Mouse (Mus musculus): ENCODE measurements around the gene Baz1a.
A peak's percentile ranks its signal among the peaks of the same experiment; 100 is the strongest.
"Not testable (repeated sequence)": the region's sequence is repeated elsewhere in the genome, so short reads cannot be mapped to it uniquely, and the experiment has no call there.

Gene Baz1a

DNA sequence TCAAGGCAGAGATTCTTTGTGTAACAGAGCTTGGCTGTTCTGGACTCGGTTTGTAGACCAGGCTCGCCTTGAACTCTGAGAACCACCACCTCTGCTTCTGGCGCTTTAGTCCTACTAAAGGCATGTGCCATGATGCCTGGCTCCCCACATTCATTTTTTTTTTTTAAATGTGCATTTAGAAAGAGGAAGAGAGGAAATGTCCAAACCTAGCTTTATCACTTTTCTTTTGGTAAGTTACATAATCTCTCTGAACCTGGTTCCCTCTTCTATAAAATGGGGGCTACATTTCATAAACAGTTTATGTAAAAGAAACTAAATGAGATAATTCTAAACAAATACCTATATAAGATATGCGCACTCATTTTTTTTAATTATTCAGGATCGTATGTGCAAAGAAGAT, 33.2 kb downstream of the Baz1a start:
- no peak for DNase-seq (ENCODE audit: low read depth, low spot score)

DNA sequence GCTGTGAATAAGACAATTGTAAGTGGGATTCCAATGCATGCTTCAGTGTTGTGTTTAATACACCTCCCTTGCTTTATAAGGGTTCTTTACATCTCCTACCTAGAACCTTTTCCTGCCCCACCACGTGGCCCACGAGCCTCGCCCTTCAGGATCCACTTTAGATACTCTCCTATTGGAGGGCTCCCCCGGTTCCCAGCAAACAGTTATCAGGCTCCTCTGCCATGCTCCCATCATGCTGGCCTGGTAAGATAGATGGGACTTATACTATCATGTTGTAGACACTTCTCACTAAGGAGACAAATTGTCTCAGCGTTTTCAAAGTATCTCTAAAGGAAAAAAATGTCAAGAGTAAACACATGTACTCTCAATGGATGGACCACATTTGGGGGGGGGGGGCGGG, 33.6 kb downstream of the Baz1a start:
- DNase-seq (ENCODE audit: low read depth, low spot score) = no peak

DNA sequence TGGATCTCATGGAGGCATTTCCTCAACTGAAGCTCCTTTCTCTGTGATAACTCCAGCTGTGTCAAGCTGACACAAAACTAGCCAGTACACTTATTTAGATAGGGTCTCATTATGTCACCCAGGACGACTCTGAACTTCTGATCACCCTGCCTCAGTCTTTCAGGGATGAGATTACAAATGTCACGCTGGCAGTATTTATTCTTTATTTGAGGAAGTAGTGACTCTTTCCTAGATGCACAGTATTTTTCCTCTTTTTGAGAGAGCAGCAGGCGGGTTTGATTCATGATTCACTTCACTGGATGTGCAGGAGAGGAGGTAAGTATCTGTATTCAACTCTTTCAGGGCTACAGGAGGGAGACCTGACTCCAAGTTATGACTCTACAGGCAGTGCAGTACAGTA, 45.1 kb downstream of the Baz1a start:
- no peak for DNase-seq (ENCODE audit: low read depth, low spot score)

DNA sequence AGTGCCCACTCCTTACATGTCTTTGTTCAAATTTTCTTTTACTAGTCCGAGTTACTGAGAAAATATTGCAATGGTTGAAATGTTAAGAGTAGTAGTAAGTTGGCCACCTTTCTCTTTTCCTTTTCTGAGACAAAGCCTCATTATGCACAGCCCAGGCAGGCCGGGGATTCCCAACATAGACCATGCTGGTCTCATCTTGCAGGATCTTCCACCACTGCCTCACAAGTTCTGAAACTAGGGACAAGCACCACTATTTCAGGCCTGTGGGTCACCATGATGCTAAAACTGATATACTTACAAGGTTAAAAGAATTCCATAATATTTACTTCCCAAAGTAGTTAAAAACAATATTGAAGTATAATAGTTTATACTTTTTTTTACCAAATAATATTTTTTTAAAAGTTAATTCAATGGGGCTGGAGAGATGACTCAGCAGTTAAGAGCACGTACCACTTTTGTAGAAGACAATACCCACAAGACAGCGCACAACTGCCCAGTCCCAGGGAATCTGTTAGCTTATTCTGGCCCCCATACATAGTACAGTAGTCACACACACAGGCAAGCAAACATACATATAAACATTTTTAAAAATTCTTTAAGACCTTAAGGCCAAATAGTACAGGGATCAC, 48.5 kb downstream of the Baz1a start:
- no peak for DNase-seq (ENCODE audit: low read depth, low spot score)

DNA sequence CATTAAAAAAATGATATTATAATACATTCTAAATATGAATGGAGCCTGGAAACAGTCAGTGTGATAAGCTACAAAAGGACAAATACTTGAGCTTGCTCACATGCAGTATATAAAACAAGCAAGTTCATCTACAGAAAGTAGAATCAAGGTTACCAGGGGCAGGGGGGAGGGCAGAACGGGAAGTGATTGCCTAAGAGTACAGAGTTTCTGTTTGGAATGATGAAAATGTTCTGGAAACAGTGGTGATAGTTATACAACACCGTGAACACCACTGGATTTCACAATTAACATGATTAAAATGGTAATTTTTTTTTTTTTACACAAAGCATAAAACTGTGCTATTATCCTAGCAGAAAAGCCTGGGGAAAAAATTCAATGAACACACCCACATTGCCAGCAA, 54.6 kb downstream of the Baz1a start:
- DNase-seq (ENCODE audit: low read depth, low spot score) = no peak

DNA sequence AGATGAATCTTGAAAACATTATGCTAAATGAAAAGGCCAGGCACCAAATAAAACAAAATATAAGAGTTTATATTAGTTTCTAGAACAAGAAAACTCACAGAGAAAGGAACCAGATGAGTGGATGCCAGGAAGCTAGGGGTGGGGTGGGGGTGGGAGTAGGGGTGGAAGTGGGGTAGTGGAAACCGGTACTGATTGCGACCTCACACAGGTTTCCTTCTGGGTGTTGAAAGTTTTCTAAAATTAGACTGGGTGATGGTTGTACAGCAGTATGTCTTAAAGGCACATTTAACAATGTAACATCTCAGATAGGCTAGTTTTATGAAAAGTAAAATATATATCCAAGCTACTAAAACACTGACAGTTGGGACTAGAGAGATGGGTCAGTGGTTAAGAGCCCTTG, 57.2 kb downstream of the Baz1a start:
- no peak for DNase-seq (ENCODE audit: low read depth, low spot score)

DNA sequence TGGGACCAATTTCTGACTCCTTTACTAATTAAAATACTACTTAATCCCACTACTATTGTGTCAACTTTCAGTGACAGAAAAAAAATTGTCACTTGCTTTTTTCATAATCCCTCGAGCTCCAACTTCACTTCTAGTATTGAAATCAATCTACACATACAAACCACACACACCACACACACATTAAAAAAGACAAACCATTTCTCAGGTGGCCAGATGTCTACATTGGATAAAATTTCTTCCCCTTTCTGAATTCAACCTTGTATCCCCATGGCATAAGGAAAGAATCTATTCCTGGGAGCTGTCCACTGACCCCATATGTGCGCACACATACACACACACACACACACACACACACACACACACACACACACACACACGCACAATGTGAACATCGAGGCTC, 57.7 kb downstream of the Baz1a start:
- DNase-seq (ENCODE audit: low read depth, low spot score) = no peak

DNA sequence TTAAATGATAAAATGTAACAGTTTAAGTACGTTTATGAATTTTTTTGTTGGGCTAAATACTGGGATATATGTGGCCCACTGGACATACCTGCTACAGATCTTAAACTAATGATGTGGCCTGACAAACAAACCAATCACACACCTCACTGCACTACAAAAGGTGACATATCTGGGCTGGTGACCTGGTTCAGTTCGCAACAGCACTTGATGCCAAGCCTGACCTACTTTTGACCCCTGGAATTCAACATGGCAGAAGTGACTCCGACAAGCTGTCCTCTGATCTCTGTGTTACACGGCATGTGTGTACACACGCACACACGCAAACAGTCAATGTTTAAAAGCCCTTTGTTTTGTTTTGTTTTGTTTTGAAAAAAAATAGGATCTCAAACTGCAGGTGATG, 68.0 kb downstream of the Baz1a start:
- DNase-seq (ENCODE audit: low read depth, low spot score) = no peak

DNA sequence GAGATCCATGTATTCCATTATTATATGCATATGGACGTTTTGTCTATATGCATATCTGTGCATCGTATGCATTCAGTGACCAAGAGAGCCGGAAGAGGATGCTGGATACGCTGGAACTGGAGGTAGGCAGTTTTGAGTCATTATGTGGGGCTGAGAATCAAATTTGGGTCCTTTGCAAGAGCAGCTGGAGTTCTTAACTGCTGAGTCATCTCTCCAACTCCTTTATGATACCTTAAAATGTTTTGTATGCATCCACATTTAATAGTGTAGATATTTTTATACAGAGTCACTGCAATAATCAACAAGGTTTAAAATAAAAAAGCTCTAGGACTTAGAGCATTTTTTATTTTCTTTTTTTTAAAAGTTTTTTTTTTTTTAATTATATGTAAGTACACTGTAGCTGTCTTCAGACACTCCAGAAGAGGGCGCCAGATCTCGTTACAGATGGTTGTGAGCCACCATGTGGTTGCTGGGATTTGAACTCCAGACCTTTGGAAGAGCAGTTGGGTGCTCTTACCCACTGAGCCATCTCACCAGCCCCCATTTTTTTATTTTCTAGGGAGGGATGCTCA, 71.5 kb downstream of the Baz1a start:
- DNase-seq (ENCODE audit: low read depth, low spot score) = peak; percentile 35

DNA sequence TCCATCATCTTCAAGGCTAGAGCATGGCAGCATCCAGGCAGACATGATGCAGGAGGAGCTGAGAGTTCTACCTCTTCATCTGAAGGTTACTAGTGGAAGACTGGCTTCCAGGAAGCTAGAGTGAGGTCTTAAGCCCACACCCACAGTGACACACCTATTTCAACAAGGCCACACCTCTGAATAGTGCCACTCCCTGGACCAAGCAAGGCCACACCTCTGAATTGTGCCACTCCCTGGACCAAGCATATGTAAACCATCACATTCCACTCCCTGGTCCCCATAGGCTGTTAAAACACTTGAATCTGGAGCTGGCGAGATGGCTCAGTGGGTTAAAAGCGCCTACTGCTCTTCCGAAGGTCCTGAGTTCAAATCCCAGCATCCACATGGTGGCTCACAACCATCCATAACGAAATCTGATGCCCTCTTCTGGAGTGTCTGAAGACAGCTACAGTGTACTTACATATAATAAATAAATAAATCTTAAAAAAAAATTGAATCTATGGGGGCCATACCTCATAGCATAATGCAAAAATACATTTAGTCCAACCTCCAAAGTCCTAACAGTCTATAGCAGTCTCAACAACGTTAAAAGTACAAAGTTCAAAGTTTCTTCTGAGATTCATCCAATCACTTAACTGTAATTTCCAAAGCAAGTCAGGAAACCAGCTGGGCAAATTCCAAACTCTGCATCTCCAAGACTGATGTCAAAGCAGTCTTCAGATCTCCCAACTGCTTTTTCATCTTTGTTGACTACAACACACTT, 76.4 kb downstream of the Baz1a start:
- DNase-seq (ENCODE audit: low read depth, low spot score) = not testable (repeated sequence)

DNA sequence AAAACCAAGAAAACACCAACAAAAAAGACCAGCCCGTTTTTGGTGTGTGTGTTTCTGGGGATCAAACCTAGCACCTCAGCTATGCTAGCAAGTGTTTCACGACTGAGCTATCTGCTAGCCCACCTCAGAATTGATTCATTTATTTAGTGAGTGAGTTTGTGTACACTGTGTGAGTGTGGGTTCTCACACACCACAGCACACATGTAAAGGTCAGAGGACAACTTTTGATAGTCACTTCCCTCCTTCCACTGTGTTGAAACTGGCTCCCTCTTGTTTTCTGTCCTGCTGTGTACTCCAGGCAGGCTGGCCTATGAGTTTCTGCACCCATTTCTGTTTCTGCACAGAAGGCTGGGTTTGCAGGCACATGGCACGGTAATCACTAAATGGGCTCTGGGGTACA, 103.8 kb downstream of the Baz1a start:
- DNase-seq (ENCODE audit: low read depth, low spot score) = no peak

DNA sequence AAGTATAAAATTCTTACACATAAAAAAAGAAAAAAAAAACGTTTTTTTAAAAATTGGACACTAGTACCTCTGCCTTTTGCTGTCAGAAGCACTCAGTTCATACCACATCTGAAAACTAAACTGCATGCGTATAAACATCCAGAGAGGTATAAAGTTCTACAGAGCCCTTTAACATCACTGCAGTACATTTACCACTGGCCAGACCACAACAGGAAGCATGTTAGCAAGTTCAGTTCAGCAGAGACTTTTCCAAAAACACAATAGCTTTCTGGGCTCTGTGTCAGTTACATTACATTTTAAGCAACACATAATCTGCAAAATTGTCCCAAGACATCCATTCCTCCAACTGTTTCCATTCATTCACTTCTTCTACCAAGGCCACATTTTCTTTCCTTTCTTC, 121.6 kb downstream of the Baz1a start:
- DNase-seq (ENCODE audit: low read depth, low spot score) = not testable (repeated sequence)

DNA sequence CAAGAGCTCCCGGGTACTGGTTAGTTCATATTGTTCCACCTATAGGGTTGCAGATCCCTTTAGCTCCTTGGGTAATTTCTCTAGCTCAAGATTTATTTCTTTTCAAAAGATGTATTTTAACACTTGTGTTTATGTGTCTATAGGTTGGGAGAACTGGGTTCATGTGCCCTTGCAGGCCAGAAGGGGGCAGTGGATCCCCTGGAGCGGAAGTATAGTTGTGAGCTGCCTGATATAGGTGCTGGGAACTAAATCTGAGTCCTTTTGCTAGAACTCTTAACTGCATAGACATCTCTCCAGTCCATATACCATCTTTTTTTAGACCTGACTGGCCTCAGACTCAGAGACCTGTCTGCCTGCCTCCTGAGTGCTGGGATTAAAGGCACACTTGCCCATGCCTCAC, 123.7 kb downstream of the Baz1a start:
- DNase-seq (ENCODE audit: low read depth, low spot score) = no peak

DNA sequence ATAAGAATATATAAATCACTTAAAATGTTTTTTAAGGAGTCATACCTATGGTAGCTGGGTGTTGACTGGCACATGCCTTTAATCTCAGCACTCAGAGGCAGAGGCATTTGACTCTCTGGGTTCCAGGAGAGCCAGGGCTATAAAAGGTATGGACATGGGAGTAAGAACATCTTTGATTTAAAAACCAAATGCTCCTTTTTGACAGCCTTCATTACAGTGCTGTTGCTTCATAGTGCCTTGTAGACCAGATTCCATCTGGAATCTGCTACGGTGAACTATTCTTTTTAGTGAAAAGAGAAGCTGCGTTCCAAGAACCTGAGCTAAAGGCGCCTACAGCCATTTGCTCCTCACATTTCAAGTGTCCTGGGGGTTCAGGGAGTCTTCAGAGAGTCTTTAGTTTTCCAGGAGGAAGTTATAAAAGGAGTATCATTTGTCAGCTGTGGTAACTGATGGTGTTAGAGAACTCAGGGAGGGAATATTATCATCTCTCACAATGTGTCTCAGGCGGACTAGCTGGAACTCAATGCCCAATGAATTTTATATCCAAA, 126.5 kb downstream of the Baz1a start:
- no peak for DNase-seq (ENCODE audit: low read depth, low spot score)

DNA sequence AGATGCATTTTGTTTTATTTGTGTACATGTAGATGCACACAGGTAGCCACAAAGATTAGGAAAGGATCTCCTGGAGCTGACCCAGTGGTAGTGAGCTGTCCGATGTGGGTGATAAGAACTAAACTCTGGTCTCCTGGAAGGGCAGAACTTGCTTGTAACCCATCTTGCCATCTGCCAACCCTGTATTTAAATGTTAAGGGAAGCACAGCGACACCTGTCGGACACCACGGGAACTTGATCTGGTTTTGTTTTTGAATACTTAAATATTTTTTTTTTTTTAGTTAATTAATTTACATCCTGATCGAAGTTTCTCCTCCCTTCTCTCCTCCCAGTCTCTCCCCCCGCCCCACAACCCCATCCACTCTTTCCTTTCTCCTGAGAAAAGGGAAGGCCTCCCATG, 134.5 kb downstream of the Baz1a start:
- peak; percentile 85 for DNase-seq (ENCODE audit: low read depth, low spot score)

DNA sequence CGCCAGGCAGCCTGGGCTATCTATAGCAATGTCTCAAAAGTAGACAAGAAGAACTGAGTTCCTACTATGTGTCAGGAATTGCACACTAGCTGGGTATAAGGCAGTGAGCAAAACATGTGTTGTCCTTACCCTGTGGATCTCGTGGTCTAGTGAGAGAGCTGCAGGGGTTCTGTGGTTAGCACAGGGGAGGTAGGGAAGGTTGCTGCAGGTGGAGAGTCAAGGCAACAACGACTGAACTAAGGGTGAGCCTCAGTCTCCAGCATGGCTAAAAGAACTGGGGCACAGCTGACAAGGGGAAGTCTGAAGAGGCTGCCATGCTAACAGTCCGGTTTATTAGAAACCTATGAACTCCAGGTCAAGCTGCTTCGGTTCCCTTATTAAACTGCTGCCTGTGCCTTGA, 134.9 kb downstream of the Baz1a start:
- DNase-seq (ENCODE audit: low read depth, low spot score) = no peak

DNA sequence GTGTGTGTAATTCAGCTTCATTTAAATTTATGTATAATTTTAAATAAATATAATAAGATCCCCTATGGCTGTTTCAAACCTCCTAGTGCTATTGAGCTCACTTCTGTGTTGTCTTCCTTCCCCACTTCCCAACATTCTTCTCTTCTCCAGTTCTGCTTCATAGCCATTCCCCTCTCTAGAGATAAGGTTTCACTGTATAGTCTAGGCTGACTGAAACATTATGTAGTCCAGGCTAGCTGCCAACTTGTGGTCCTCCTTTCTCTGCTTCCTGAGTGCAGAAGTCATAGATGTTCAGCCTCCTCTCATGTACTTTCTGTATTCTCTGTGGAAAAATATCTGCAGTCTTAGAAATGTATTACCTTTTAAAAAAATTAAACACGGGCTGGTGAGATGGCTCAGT, 136.3 kb downstream of the Baz1a start:
- DNase-seq (ENCODE audit: low read depth, low spot score) = peak; percentile 48

DNA sequence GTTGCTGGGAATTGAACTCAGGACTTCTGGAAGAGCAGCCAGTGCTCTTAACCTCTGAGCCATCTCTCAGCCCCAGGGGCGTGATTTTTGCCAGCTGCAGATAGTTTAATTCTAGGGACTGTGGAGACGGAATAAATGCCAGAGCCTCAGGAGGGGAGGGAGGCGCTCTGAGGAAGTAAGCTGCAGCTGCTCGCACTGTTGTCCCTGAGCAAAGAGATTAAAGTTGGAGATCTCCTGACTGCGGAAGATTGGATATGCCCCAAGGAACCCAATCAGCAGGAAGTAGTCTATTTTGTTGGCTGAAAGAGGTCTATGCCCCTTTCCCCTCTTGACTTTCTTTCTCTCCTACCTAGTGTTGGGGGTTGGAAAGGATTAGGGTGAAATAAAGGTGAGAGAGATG, 137.3 kb downstream of the Baz1a start:
- DNase-seq (ENCODE audit: low read depth, low spot score) = no peak

DNA sequence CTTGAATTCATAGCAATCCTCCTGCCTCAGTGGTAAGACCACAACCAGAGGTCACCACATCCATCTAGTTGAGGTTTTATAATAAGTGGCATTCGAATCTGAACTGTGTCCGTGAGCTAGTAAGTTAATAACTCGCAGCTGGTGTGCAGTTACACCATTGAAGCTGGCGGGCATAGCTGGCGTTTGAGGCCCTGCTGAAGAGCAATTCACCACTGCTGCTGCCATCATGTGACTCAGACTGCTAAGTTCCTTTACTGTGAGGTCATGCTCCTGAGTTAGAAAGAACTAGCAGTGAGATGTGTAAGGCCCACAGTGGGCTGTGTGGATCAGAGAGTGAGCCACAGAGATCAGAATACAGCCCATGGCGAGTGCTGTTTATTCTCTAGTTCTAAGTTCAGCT, 139.4 kb downstream of the Baz1a start:
- DNase-seq (ENCODE audit: low read depth, low spot score) = peak; percentile 85

DNA sequence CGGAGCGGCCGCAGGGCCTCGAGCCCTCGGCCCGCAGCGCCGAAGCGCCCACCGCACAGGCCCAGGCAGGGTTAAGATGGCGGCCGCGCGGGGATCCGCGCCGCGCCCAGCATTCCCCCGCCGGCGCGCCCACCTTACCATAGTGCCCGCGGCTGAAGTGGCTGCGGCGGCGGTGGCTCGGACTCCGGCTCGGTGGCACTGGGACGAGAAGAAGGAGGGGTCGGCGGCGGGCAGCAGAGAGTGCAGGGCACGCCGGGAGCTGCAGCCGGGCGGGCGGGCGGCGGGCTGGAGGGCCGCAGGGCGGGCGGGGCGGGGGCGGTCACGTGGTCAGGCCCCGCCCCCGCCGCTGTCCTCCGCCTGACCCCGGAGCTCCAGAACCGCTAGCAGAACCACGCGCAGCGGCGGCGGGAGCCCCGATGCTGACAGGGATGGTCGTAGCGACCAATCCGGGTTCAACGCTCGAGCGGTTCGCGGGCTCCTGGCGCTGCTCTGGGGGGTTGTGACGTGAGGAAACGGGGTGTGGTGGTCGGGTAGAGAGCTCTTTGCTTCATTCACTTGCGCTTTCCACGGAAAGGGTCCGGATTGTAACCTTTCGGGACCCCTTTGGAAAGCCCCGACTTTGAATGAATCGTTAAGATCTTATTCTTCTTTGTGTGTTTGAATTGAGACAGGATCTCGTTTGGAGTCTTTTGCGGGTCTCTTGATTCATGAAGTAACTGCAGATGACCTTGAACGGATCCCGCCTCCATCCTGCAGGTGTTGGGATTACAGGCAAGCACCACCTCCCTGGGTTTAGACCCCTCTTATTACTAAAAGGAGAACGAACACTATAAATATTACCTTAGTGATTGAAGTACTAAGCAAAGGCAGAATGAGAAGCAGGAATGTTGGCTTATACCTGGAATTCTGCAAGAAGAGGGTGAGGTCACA, 151.3 kb downstream of the Baz1a start, which contains the start of gene Cfl2:
TSS of gene Cfl2 (minus strand) at position 272 of the 930 bp plus-strand sequence.
- peak; percentile 65 for DNase-seq (ENCODE audit: low read depth, low spot score)

DNA sequence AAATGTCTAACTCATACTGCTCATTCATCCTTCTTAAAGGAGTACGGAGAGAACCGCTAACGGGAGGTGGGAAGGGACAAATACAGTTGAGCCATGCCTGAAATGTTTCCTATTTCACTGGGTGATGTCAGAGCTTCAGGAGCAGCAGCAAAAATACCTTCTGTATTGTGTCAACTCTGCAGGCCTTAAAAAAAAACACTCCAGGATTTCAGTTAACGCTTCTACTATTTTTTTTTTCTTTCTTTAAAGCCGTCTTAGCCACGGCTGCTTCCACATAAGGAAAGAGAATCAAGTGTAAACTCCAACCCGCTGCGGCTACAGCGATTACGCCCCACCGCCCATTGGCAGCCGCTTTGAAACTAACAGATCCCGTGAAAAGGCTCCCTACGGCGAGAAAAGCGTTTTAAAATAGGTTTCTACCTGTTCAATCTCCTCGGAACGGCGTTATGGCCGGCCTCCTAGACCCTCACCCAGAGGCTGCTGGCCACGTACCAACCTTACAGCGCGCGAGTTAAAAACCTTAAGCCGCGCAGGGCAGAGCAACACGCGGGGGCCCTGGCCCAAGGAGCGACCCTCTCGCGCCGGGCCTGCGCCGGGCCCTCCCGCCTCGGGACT, 152.1 kb downstream of the Baz1a start:
- peak; percentile 80 for DNase-seq (ENCODE audit: low read depth, low spot score)

Measured in 3T3-L1 (cell line).